Mouse (Mus musculus) brain, embryonic 18.5 days (tissue): ENCODE measurements around the gene Krt20.

ENCODE experiments used
- DNase-seq: peaks from one replicate; pipeline ENCODE4 v3.0.0-alpha.2; 2012; ENCODE audit warnings: low read depth, low spot score

Krt20 gene

GRCm38 (mm10) chr11:99413247-99413646 is 24.7 kb downstream of the Krt20 start:
- no peak for DNase-seq

- DNase-seq: no peak
Measured at GRCm38 (mm10) chr11:99406186-99406585, 31.8 kb downstream of the Krt20 start.

GRCm38 (mm10) chr11:99399956-99400549 is 37.9 kb downstream of the Krt20 start:
- DNase-seq: no peak

DNA sequence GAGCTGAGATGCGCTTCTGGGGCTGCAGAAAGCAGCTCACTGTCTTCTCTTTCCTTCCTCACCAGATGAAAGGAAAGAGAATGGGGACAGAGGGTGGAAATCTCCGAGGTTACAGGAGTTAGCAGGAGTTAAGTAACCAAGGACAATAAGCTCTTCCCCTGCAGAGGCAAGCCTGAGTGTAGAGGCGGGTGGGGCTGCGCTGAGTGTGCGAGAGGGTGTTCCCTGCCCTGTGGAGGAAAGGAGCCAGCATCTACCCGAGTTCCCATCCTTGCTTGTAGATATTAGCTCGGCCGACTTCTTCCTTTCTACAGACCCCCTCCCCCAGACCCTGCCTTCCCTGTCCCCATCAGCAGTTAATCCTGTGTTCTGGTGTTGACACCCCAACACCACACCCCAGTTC is 39.1 kb downstream of the Krt20 start:
- DNase-seq: no peak

DNA sequence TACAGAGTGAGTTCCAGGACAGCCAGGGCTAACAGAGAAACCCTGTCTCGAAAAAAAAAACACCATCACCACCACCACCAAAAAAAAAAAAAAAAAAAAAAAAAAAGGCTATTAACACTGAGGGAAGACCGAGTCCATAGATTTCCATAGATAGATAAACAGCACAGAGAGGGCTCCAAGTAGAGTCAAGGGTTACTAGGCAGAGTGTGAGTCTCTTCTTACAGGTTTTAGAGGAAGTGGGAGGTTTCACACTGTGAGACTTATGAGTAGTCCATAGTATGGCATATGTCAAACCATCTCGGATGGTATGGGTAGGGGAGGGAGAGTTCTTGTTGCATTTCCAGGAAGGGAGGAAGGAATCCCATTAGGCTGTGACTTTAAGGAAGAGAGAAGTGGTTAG is 39.9 kb downstream of the Krt20 start:
- no peak for DNase-seq

DNA sequence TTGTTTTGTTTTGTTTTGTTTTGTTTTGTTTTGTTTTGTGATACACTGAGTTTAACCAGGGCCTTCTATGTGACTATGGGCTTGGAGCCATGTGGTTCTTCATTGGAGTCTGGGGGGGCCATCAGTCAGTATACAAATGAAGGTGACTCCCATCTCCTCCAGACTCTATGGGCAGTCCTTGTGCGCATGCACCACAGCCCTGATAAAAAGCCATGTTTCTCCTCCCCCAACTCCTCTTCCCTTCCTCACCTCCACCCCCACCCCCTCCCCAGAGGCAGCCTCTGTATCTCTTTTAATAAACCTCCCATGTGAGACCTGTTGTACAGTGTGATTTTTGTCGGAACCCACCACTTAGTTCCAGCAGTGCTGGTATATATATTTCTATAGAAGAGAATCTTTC is 41.3 kb downstream of the Krt20 start:
- DNase-seq: no peak

DNA sequence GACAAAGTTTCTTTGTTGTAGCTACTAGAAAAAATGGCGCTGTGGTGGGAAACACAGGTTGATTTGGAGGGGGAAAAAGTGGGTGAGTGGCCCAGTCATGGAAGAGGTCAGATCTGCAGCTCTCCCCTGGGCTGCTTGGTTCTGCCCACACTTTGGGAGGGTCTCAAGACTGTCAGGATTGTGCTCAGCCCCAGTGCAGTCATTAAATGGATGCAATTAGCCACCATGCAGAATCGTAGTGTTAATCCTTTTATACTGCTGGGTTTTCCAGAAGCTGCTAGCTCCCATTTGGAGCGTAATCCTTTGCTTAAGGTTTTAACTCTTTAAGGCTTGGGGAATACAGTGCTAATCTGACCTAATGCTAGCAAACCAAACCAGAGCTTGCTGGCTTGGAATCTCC is 41.9 kb downstream of the Krt20 start:
- DNase-seq: no peak

DNA sequence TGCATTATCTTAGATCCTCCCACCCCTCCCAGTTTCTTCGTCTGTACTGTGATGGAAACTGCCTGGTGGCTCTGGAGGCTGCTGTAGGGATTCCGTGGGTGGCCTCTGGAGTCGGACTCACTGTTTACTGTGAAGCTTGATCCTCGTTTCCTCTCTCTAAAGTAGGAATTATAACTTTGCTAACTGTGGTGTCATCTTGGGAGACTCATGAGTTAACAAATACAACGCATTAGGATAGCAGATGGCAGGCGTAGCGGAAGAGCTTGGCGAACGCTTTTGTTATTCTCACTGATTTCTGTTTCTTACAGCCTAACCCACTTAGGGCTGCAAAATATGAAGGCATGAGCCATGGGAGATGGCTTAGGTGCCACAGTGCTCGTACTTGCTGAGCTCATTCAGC is 45.5 kb downstream of the Krt20 start:
- DNase-seq: no peak

GRCm38 (mm10) chr11:99391375-99391774 is 46.6 kb downstream of the Krt20 start:
- no peak for DNase-seq

GRCm38 (mm10) chr11:99390866-99391265 is 47.1 kb downstream of the Krt20 start:
- DNase-seq: no peak

- DNase-seq: no peak
Measured at GRCm38 (mm10) chr11:99389264-99389663, 48.7 kb downstream of the Krt20 start, which contains the start of gene Krt10. TSS of gene Krt10 (minus strand) at chr11:99389364.

DNA sequence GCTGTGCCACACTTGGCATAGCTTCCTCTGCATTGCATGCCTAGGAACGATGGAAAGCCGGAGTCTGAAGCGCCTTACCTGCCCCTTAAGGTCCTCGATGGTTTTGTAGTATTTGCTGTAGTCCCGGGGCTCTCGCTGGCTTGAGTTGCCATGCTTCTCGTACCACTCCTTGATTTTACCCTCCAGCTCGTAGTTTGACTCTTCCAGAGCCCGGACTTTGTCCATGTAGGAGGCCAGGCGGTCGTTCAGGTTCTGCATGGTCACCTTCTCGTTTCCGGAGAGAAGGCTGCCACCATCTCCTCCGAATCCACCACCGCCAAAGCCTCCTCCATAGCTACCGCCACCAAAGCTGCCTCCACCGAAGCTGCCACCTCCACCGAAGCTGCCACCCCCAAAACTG is 49.3 kb downstream of the Krt20 start:
- no peak for DNase-seq

GRCm38 (mm10) chr11:99385813-99386721 is 51.9 kb downstream of the Krt20 start:
- DNase-seq: peak; percentile 67

GRCm38 (mm10) chr11:99379568-99379967 is 58.4 kb downstream of the Krt20 start:
- no peak for DNase-seq
